Mouse (Mus musculus): ENCODE results near the gene Vmn1r192.
"Not testable (repeated sequence)": the region's sequence is repeated elsewhere in the genome, so short reads cannot be mapped to it uniquely, and the experiment has no call there.

Vmn1r192 gene

GRCm38 (mm10) chr13:22191041-22191440 lies at the start of gene Vmn1r192:
Gene Vmn1r192 (minus strand): TSS chr13:22191141.
- DNase-seq (ENCODE audit: low read depth, low spot score) = no peak

DNA sequence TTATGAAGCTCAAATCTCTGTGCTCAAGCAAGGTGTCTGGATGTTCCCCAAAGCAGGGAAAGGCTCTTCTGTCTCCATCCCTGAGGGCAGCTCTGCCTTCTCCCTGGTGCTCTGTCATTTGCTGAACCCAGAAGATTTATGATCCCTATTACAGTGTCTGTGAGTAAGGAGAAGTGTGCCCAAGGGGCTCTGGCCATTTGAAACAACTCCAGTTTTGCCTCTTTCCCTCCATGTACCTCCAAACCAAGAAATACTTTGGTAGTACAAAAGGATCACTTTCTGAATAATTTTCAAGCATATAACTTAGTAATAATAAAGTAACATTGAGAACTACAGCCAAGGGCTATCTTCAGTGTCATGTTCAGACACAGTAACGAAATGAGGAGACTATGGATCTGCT lies 32.1 kb upstream of the Vmn1r192 start, which contains the start of gene Vmn1r193:
TSS of gene Vmn1r193 (minus strand) at position 101 of the 400 bp plus-strand sequence.
- not testable (repeated sequence) for DNase-seq (ENCODE audit: low read depth, low spot score)

GRCm38 (mm10) chr13:22192756-22193155 lies 1.8 kb upstream of the Vmn1r192 start:
- DNase-seq (ENCODE audit: low read depth, low spot score) = not testable (repeated sequence)

- no peak for DNase-seq (ENCODE audit: low read depth, low spot score)
These were observed 556 bp downstream of the Vmn1r192 start for GRCm38 (mm10) chr13:22190385-22190784.

DNA sequence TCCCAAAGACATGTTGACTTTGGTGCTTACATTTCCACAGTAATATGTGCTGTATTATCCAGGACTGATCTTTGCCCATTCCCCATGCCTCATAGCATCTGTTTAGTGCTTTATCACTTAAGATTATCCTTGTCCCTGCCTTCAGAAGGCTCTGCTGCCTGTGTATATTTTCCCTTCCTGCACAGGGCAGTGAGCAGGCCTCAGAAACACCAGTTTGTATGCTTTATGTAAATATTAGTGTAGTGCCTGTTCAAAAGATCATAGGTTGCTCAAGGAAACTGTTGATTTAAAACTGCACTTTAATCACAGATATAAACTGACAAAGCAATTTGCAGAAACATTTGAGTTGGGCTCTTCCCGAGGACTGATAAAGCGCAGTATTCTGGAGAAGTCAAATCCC lies 1.6 kb downstream of the Vmn1r192 start:
- no peak for DNase-seq (ENCODE audit: low read depth, low spot score)

DNA sequence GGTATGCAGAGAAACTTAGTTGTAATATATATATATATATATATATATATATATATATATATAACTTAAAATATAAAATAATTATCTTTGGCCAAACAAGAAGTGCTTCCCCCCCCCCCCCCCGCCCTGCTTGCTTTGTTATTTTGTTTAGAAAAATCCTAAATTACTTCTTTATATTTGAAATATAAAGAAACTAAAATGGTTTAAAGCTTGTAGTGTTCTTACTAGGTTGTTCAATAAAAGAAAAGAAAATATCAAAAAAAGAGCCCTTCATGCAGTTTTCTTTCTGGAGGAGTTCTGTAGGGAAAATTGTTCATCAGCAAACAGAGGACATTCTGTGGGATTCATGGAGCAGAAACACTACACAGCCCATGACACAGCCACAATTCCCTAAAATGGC lies 7.1 kb downstream of the Vmn1r192 start, which contains the start of gene Vmn1r191:
TSS of gene Vmn1r191 (minus strand) at position 101 of the 400 bp plus-strand sequence.
- DNase-seq (ENCODE audit: low read depth, low spot score) = no peak

GRCm38 (mm10) chr13:22168416-22168815 lies 22.5 kb downstream of the Vmn1r192 start:
- DNase-seq (ENCODE audit: low read depth, low spot score) = no peak

DNA sequence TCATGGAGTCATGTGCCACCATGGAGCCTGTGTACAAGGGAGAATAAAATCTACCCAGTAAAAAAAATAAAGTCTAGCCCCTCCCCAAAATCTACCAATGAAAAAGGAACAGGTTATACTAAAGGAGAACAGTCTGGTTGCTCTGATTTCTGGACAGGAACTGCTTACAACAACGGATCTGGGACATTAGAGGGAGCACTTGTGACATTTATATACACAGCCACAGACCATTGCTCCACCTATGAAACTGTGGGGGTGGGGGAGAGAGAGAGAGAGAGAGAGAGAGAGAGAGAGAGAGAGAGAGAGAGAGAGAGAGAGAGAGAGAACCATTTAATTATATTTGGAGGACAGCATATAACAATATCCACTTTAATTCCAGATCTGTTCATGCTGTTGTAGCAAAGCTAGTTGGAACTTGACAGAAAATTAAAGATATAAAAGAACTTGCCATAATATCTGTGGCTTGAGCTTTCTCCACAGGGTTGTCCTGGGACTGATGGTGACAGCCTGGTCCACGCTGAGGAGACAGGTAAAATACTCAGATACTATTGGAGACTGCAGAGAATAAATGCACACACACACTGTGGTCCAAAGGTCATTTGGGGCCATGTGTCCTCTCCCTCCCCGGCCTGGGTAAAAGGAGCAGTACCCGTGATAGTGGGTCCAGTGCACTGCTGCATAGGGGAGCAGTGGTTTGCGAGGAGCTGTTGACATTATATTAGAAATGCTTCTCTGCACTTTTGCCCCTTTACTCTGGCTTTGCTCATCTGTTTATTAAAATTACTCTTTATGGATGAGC lies 54.2 kb downstream of the Vmn1r192 start:
- not testable (repeated sequence) for DNase-seq (ENCODE audit: low read depth, low spot score)

All from embryo, embryonic 11.5 days (tissue).